Mouse (Mus musculus) T-cell, adult 2 months (primary cell): ENCODE data around the gene Txndc5.

Experiments used
- DNase-seq: peaks from one replicate; pipeline ENCODE4 v3.0.0; 2022; ENCODE audit warnings: low spot score

Gene Txndc5

GRCm38 (mm10) chr13:38528687-38529294 is at the start of gene Txndc5:
Txndc5 (minus strand) TSS chr13:38528824.
- peak; percentile 5 for DNase-seq

GRCm38 (mm10) chr13:38574668-38575067 is 46.0 kb upstream of the Txndc5 start:
- DNase-seq: no peak

- DNase-seq: no peak
Observed at GRCm38 (mm10) chr13:38573281-38573680, 44.7 kb upstream of the Txndc5 start.

GRCm38 (mm10) chr13:38565245-38565644 is 36.6 kb upstream of the Txndc5 start:
- no peak for DNase-seq

GRCm38 (mm10) chr13:38554611-38555010 is 26.0 kb upstream of the Txndc5 start:
- DNase-seq: no peak

- no peak for DNase-seq
Observed at GRCm38 (mm10) chr13:38554210-38554609, 25.6 kb upstream of the Txndc5 start.

- no peak for DNase-seq
Observed at GRCm38 (mm10) chr13:38548681-38549080, 20.1 kb upstream of the Txndc5 start.

GRCm38 (mm10) chr13:38547717-38548116 is 19.1 kb upstream of the Txndc5 start:
- DNase-seq: no peak

- no peak for DNase-seq
Observed at GRCm38 (mm10) chr13:38546754-38547153, 18.1 kb upstream of the Txndc5 start.

GRCm38 (mm10) chr13:38545460-38545859 is 16.8 kb upstream of the Txndc5 start:
- DNase-seq: no peak

- no peak for DNase-seq
Observed at GRCm38 (mm10) chr13:38544769-38545445, 16.3 kb upstream of the Txndc5 start.

- no peak for DNase-seq
Observed at GRCm38 (mm10) chr13:38543455-38544125, 15.0 kb upstream of the Txndc5 start.

- no peak for DNase-seq
Observed at GRCm38 (mm10) chr13:38539192-38539900, 10.7 kb upstream of the Txndc5 start.

- no peak for DNase-seq
Observed at GRCm38 (mm10) chr13:38537521-38537920, 8.9 kb upstream of the Txndc5 start.

- DNase-seq: no peak
Observed at GRCm38 (mm10) chr13:38534731-38535130, 6.1 kb upstream of the Txndc5 start.

- no peak for DNase-seq
Observed at GRCm38 (mm10) chr13:38534016-38534415, 5.4 kb upstream of the Txndc5 start.

- no peak for DNase-seq
Observed at GRCm38 (mm10) chr13:38533461-38533860, 4.8 kb upstream of the Txndc5 start.

GRCm38 (mm10) chr13:38531498-38531897 is 2.9 kb upstream of the Txndc5 start:
- no peak for DNase-seq

GRCm38 (mm10) chr13:38529576-38529975 is 952 bp upstream of the Txndc5 start:
- no peak for DNase-seq

GRCm38 (mm10) chr13:38527797-38528650 is 600 bp downstream of the Txndc5 start:
- peak; percentile 87 for DNase-seq

- no peak for DNase-seq
Observed at GRCm38 (mm10) chr13:38527041-38527796, 1.4 kb downstream of the Txndc5 start.
